In genomic region chr5:125330656-125331055, GRCm38 (mm10) we compare ENCODE assay signal across 12 mouse cellular contexts. TPM values are rescaled to one million over a fixed set of nuclear protein-coding genes. Genes with fewer than 3 reads are reported as not detected.
DNase-seq lines count a peak whose midpoint lies in the region; ATAC-seq and TF ChIP-seq lines count a peak whose summit lies in the region.
"Had no signal": no experiment of that assay in that cellular context is flagged by ENCODE, and none has a peak within 500 bp of the region (broad histone marks: within the 10 kb centered on the region; RNA-seq: fewer than 3 reads in every experiment).

No protein-coding gene starts in this region.

- H3K4me3 ChIP-seq in forebrain, embryonic 12.5 days (replicated peaks) = no peak overlapping the region
- no peak overlapping the region for H3K4me3 ChIP-seq in forebrain, embryonic 13.5 days
- no peak overlapping the region for H3K4me3 ChIP-seq in hindbrain, embryonic 10.5 days
- no peak overlapping the region for H3K4me3 ChIP-seq in hindbrain, embryonic 13.5 days
- peak overlapping the region; percentile 30 for H3K4me3 ChIP-seq in testis, adult 2 months (ENCODE audit: control insufficient read depth, low read depth, low read length)

- H3K36me3 ChIP-seq in forebrain, embryonic 12.5 days (replicated peaks) = no peaks in the 10 kb centered on the region
- H3K36me3 ChIP-seq in forebrain, embryonic 13.5 days (ENCODE audit: poor library complexity, severe bottlenecking) = 0 out of 2 replicates have a peak, but pooled peaks cover under 1% of the 10 kb centered on the region
- peaks cover 2% of the 10 kb centered on the region; the same call in 1 of the 2 replicates for H3K36me3 ChIP-seq in hindbrain, embryonic 10.5 days
- no peaks in the 10 kb centered on the region for H3K36me3 ChIP-seq in hindbrain, embryonic 13.5 days
- H3K36me3 ChIP-seq in testis, adult 2 months (ENCODE audit: control insufficient read depth, insufficient read depth, low read length) = no peaks in the 10 kb centered on the region

- H3K4me1 ChIP-seq in forebrain, embryonic 12.5 days = peaks cover 17% of the 10 kb centered on the region
- H3K4me1 ChIP-seq in forebrain, embryonic 13.5 days = peaks cover 8% of the 10 kb centered on the region; the same call in 1 of the 2 replicates
- H3K4me1 ChIP-seq in hindbrain, embryonic 10.5 days (replicated peaks) = peaks cover 19% of the 10 kb centered on the region
- peaks cover 6% of the 10 kb centered on the region for H3K4me1 ChIP-seq in hindbrain, embryonic 13.5 days (replicated peaks)
- H3K4me1 ChIP-seq in testis, adult 2 months (ENCODE audit: control insufficient read depth, insufficient read depth, low read length) = peaks cover 16% of the 10 kb centered on the region

- WGBS in forebrain, embryonic 12.5 days = 78% methylated on average over 8 of the region's 8 CpGs
- WGBS in forebrain, embryonic 13.5 days = 78% methylated on average over 8 of the region's 8 CpGs
- 75% methylated on average over 8 of the region's 8 CpGs for WGBS in hindbrain, embryonic 10.5 days
- 68% methylated on average over 8 of the region's 8 CpGs for WGBS in hindbrain, embryonic 13.5 days

- H3K27ac ChIP-seq in forebrain, embryonic 12.5 days = 0 out of 2 replicates have a peak overlapping the region, but pooled peaks have one; percentile 5
- H3K27ac ChIP-seq in forebrain, embryonic 13.5 days = no peak overlapping the region
- peak overlapping the region; percentile 43 for H3K27ac ChIP-seq in hindbrain, embryonic 10.5 days
- H3K27ac ChIP-seq in hindbrain, embryonic 13.5 days = no peak overlapping the region
- no peak overlapping the region for H3K27ac ChIP-seq in testis, adult 2 months (ENCODE audit: control insufficient read depth, insufficient read depth, low read depth, low read length)

- ATAC-seq in forebrain, embryonic 12.5 days (ENCODE audit: low FRiP score) = no peak
- ATAC-seq in forebrain, embryonic 13.5 days = no peak
- ATAC-seq in hindbrain, embryonic 13.5 days (ENCODE audit: low FRiP score) = no peak

- H3K9ac ChIP-seq in forebrain, embryonic 12.5 days = no peak overlapping the region
- no peak overlapping the region for H3K9ac ChIP-seq in forebrain, embryonic 13.5 days
- H3K9ac ChIP-seq in hindbrain, embryonic 13.5 days = no peak overlapping the region

- H3K9me3 ChIP-seq in forebrain, embryonic 12.5 days = no peaks in the 10 kb centered on the region
- H3K9me3 ChIP-seq in forebrain, embryonic 13.5 days (replicated peaks) = no peaks in the 10 kb centered on the region
- H3K9me3 ChIP-seq in hindbrain, embryonic 10.5 days = no peaks in the 10 kb centered on the region
- no peaks in the 10 kb centered on the region for H3K9me3 ChIP-seq in hindbrain, embryonic 13.5 days
- H3K9me3 ChIP-seq: G1E had no signal

- no peak for TF ChIP-seq POLR2A in testis, adult 2 months (IDR thresholded peaks at IDR 0.05; ENCODE audit: control insufficient read depth, low read depth, low read length)

- H3K4me2 ChIP-seq in forebrain, embryonic 12.5 days = no peak overlapping the region
- H3K4me2 ChIP-seq in forebrain, embryonic 13.5 days = no peak overlapping the region
- no peak overlapping the region for H3K4me2 ChIP-seq in hindbrain, embryonic 13.5 days

- no peak for TF ChIP-seq CTCF in testis, adult 2 months (IDR thresholded peaks at IDR 0.05; ENCODE audit: control insufficient read depth, insufficient read depth, insufficient replicate concordance, low read depth, low read length)

- H3K27me3 ChIP-seq in forebrain, embryonic 12.5 days = no peaks in the 10 kb centered on the region
- no peaks in the 10 kb centered on the region for H3K27me3 ChIP-seq in forebrain, embryonic 13.5 days
- H3K27me3 ChIP-seq in hindbrain, embryonic 10.5 days (ENCODE audit: insufficient read depth, poor library complexity, severe bottlenecking) = no peaks in the 10 kb centered on the region
- no peaks in the 10 kb centered on the region for H3K27me3 ChIP-seq in hindbrain, embryonic 13.5 days
- H3K27me3 ChIP-seq in testis, adult 2 months (ENCODE audit: control insufficient read depth, insufficient read depth, low read length) = no peaks in the 10 kb centered on the region

- no peak for DNase-seq in hindbrain, embryonic 10.5 days (ENCODE audit: low spot score)
- no peak for DNase-seq in testis, postnatal 14 days (ENCODE audit: low spot score)
- no peak for DNase-seq in frontal cortex, postnatal 25 days (ENCODE audit: low spot score in 2 of 2)
- DNase-seq in lung, postnatal 14 days = no peak
- DNase-seq: cerebellum, adult 2 months; layer of hippocampus, postnatal 36 days; thymus, adult 18-20 months had no signal

RNA-seq across cellular contexts. Expression of gene Scarb1, which starts 10.2 kb away (rescaled TPM):
- polyA plus RNA-seq in forebrain, embryonic 12.5 days (2016; fragmentation: Nextera tagmentation; extraction: Ambion mirVana) = 31.5 and 38.7 TPM in 2 replicates
- polyA plus RNA-seq in forebrain, embryonic 13.5 days (2015; fragmentation: Nextera tagmentation; extraction: Ambion mirVana) = 26.4 and 29.8 TPM in 2 replicates
- polyA plus RNA-seq in hindbrain, embryonic 10.5 days (2016; fragmentation: Nextera tagmentation; extraction: Ambion mirVana) = 41.2 and 43.6 TPM in 2 replicates
- polyA plus RNA-seq in hindbrain, embryonic 13.5 days (2015; fragmentation: Nextera tagmentation; extraction: Ambion mirVana) = 27.4 and 28.0 TPM in 2 replicates
- polyA plus RNA-seq in testis, adult 2 months (2012; rRNA removed) = 172 and 188 TPM in 2 replicates

RNA-seq across cellular contexts. Expression of gene Gm10382, which starts 58.5 kb away (rescaled TPM):
- polyA plus RNA-seq in forebrain, embryonic 12.5 days (2016; fragmentation: Nextera tagmentation; extraction: Ambion mirVana) = 0.91 and 0.97 TPM in 2 replicates
- 0.27 and 0.38 TPM in 2 replicates for polyA plus RNA-seq in forebrain, embryonic 13.5 days (2015; fragmentation: Nextera tagmentation; extraction: Ambion mirVana)
- 0.52 and 0.86 TPM in 2 replicates for polyA plus RNA-seq in hindbrain, embryonic 10.5 days (2016; fragmentation: Nextera tagmentation; extraction: Ambion mirVana)
- 0.55 and 1.1 TPM in 2 replicates for polyA plus RNA-seq in hindbrain, embryonic 13.5 days (2015; fragmentation: Nextera tagmentation; extraction: Ambion mirVana)
- polyA plus RNA-seq in testis, adult 2 months (2012; rRNA removed) = 84.2 and 109 TPM in 2 replicates

RNA-seq across cellular contexts. Expression of gene Ubc, which starts 59.3 kb away (rescaled TPM):
- 1,113 and 1,114 TPM in 2 replicates for polyA plus RNA-seq in forebrain, embryonic 12.5 days (2016; fragmentation: Nextera tagmentation; extraction: Ambion mirVana)
- polyA plus RNA-seq in forebrain, embryonic 13.5 days (2015; fragmentation: Nextera tagmentation; extraction: Ambion mirVana) = 1,082 and 1,216 TPM in 2 replicates
- polyA plus RNA-seq in hindbrain, embryonic 10.5 days (2016; fragmentation: Nextera tagmentation; extraction: Ambion mirVana) = 928 and 1,134 TPM in 2 replicates
- 1,201 and 1,293 TPM in 2 replicates for polyA plus RNA-seq in hindbrain, embryonic 13.5 days (2015; fragmentation: Nextera tagmentation; extraction: Ambion mirVana)
- 1,188 and 1,319 TPM in 2 replicates for polyA plus RNA-seq in testis, adult 2 months (2012; rRNA removed)

Comparison
In these comparisons a context has a peak if more than half of its experiments do, and no peak if none do; other contexts are left out.
1. H3K27ac ChIP-seq: peak in forebrain, embryonic 12.5 days (single experiment) and hindbrain, embryonic 10.5 days (single experiment); none in forebrain, embryonic 13.5 days (single experiment), hindbrain, embryonic 13.5 days (single experiment) and testis, adult 2 months (single experiment).
2. RNA of gene Gm10382, which starts 58.5 kb away (polyA plus RNA-seq): 84.2 to 109 TPM in testis, adult 2 months; 0.91 to 0.97 TPM in forebrain, embryonic 12.5 days, 0.52 to 0.86 TPM in hindbrain, embryonic 10.5 days, 0.55 to 1.1 TPM in hindbrain, embryonic 13.5 days and 0.27 to 0.38 TPM in forebrain, embryonic 13.5 days; every median in the first group is over 10 times any median in the second.